Mouse (Mus musculus) megakaryocyte, embryonic 14.5 days (primary cell): ENCODE measurements around the gene Tom1.

ENCODE experiments used
- FLI1 ChIP-seq: IDR thresholded peaks from 2 replicates; pipeline ENCODE4 v1.6.1; 2012; ENCODE audit warnings: low read length, inconsistent platforms, mixed read lengths
- GATA1 ChIP-seq: IDR thresholded peaks from 3 replicates; pipeline ENCODE4 v1.6.1; 2012; ENCODE audit warnings: mixed read lengths, low read length, inconsistent platforms, borderline replicate concordance

DNA sequence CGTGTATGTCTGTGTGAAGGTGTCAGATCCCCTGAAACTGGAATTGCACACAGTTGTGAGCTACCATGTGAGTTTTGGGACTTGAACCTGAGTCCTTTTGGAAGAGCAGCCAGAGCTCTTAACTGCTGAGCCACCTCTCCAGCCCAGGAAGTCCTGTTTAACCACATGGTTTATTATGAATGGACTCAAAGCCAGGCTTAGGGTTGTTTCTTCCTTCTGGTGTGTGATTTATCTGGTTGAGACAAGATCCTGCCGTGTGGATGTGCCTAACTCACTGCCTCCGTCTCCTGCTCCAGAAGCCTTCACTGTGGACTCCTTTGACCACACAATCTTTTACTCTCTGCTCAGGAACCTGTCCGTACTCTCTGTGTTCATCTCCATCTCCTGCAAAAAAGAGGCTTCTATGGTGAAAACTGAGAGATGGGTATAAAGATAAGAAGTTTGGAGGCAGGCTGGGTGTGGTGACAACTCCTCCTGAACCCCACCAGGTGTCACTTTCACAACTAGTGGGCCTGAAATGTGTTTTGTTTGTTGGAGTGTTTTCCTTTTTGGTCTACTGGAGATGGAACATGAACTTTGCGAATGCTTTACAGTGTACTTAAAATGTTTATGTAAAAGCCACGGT lies 48.8 kb downstream of the Tom1 start:
- TF ChIP-seq GATA1 (no peak), FLI1 (no peak)
